Mouse (Mus musculus) adrenal gland, adult (tissue): ENCODE data around the gene Ttc13.

Experiments used
- DNase-seq, 2 experiments: peaks; one replicate each; pipeline ENCODE4 v3.0.0; 2022 to 2023; ENCODE audit warnings: low spot score in 1 of 2; ENCODE audit not compliant: inconsistent age in 2 of 2

Gene Ttc13

GRCm38 (mm10) chr8:124704376-124704775 is 17.4 kb downstream of the Ttc13 start:
- no peak for DNase-seq

GRCm38 (mm10) chr8:124703526-124703925 is 18.3 kb downstream of the Ttc13 start:
- DNase-seq = no peak

GRCm38 (mm10) chr8:124702183-124702582 is 19.6 kb downstream of the Ttc13 start:
- no peak for DNase-seq

- DNase-seq = no peak
Observed at GRCm38 (mm10) chr8:124701023-124701422, 20.8 kb downstream of the Ttc13 start.

GRCm38 (mm10) chr8:124700271-124700670 is 21.5 kb downstream of the Ttc13 start:
- DNase-seq = no peak

GRCm38 (mm10) chr8:124695424-124696100 is 26.2 kb downstream of the Ttc13 start:
- no peak for DNase-seq

- DNase-seq = no peak
Observed at GRCm38 (mm10) chr8:124691706-124692105, 30.1 kb downstream of the Ttc13 start.

GRCm38 (mm10) chr8:124688899-124689298 is 32.9 kb downstream of the Ttc13 start:
- no peak for DNase-seq

- DNase-seq = no peak
Observed at GRCm38 (mm10) chr8:124682218-124682617, 39.6 kb downstream of the Ttc13 start.

GRCm38 (mm10) chr8:124681792-124682157 is 40.0 kb downstream of the Ttc13 start:
- no peak for DNase-seq

GRCm38 (mm10) chr8:124681077-124681791 is 40.5 kb downstream of the Ttc13 start:
- DNase-seq = no peak

- no peak for DNase-seq
Observed at GRCm38 (mm10) chr8:124678246-124678645, 43.5 kb downstream of the Ttc13 start.

- DNase-seq = peak; percentile 77 to 93
Observed at GRCm38 (mm10) chr8:124677486-124677885, 44.3 kb downstream of the Ttc13 start.

- DNase-seq = peak in 1 of 2 experiments; percentile 36
Observed at GRCm38 (mm10) chr8:124677078-124677477, 44.7 kb downstream of the Ttc13 start.

GRCm38 (mm10) chr8:124676661-124677060 is 45.1 kb downstream of the Ttc13 start:
- DNase-seq = no peak

- no peak for DNase-seq
Observed at GRCm38 (mm10) chr8:124672345-124672744, 49.4 kb downstream of the Ttc13 start.

GRCm38 (mm10) chr8:124668798-124669197 is 53.0 kb downstream of the Ttc13 start:
- peak; percentile 63 to 84 for DNase-seq

- no peak for DNase-seq
Observed at GRCm38 (mm10) chr8:124664414-124664813, 57.4 kb downstream of the Ttc13 start.

GRCm38 (mm10) chr8:124663874-124664230 is 57.9 kb downstream of the Ttc13 start:
- DNase-seq = no peak

GRCm38 (mm10) chr8:124663112-124663873 is 58.5 kb downstream of the Ttc13 start, which contains the start of gene 2310022B05Rik:
Gene 2310022B05Rik (minus strand): TSS chr8:124663369.
- peak; percentile 94 to 97 for DNase-seq

- DNase-seq = peak in 1 of 2 experiments; percentile 74
Observed at GRCm38 (mm10) chr8:124662446-124663111, 59.2 kb downstream of the Ttc13 start.
